Mouse (Mus musculus): ENCODE measurements at regions not wholly inside any gene's neighbourhood (a gene's known extent, or its start where the extent isn't known, plus 50 kb on each side); places are given as distances from the start of the nearest gene placed in this dataset. TPM values are rescaled to one million over a fixed set of nuclear protein-coding genes. Genes with fewer than 3 reads are reported as not detected.

DNA sequence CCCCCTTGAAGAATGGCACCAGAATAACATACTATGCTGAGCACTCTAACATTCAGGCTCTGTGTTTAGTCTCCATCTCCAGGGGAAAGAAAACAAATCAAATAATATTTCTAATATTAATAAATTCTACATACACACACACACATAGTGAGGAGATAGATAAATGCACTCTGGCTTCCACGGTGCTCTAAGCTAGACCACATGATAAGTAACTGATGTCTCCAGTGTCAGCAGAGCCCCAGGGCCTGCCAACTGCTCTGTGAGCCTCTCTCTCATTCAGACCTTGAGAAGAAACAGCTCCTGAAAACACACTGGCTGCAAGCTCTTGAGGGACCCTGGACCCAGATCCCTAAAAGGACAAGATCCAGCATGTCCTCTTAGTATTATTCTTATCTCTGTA, 56.9 kb upstream of the H2afz start:
- Histone ChIP-seq H3K9ac (ENCODE audit: low read length) (no peak overlapping the region), H3K36me3 (ENCODE audit: control insufficient read depth, insufficient read depth, low read length) (no peaks in the 10 kb centered on the region), H3K4me3 (ENCODE audit: low read depth, low read length) (no peak overlapping the region), H3K9me3 (ENCODE audit: control insufficient read depth, low read length) (no peaks in the 10 kb centered on the region), H3K4me2 (ENCODE audit: low read depth, low read length, severe bottlenecking) (no peak overlapping the region), H3K27me3 (ENCODE audit: control insufficient read depth, insufficient read depth, low read length) (no peaks in the 10 kb centered on the region), H3K4me1 (replicated peaks; ENCODE audit: control insufficient read depth, insufficient read depth, low read length) (no peaks in the 10 kb centered on the region), H3K27ac (ENCODE audit: low read depth, low read length) (no peak overlapping the region)
- ATAC-seq (replicated peaks; ENCODE audit: low FRiP score) (no peak), DNase-seq (ENCODE audit: low spot score) (no peak)
- 66% methylated on average over 1 of the region's 1 CpGs for WGBS

DNA sequence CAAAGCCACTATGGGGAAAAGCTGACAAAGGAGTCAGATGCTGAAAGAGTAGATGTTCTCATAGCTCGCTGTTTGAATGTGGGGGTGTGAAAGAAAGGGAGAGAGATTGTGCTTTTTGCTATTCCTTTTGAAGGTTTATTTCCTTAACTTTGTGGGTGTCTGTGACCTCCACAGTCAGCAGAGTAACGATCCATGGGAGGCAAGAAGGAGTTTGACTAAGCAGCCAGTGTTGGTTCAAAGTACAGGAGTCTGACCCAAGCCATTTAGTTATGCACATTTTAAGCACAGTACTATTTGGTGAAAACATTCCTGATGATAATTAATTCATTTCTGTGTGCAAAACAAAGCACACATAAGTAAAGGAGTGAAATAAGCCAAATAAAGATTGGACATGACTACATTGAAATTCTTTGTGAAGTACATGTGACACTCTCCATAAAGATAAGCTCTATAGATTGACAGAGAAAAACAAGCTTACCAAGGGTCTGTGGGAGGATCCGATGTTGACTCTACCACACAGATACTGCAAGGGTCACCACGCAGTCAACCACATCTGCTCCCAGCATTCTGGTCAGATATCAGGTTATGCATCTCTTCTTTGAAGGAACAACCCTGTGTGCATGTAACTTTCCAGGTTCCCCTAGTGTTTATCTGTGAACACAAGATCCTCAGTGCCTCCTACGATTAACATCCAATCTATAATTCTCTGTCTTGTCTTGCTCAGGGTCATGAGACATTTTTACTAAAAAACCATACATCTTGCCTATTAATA, 56.2 kb upstream of the H2afz start:
- no peak overlapping the region for H3K4me2 ChIP-seq (ENCODE audit: low read depth, low read length, severe bottlenecking)
- H3K27ac ChIP-seq (ENCODE audit: low read depth, low read length): no peak overlapping the region
- 84% methylated on average over 5 of the region's 5 CpGs for WGBS
- H3K4me1 ChIP-seq (replicated peaks; ENCODE audit: control insufficient read depth, insufficient read depth, low read length): no peaks in the 10 kb centered on the region
- DNase-seq (ENCODE audit: low spot score) (no peak), ATAC-seq (replicated peaks; ENCODE audit: low FRiP score) (no peak)
- H3K9ac ChIP-seq (ENCODE audit: low read length): no peak overlapping the region
- H3K4me3 ChIP-seq (ENCODE audit: low read depth, low read length): no peak overlapping the region
- H3K27me3 ChIP-seq (ENCODE audit: control insufficient read depth, insufficient read depth, low read length): no peaks in the 10 kb centered on the region
- H3K36me3 ChIP-seq (ENCODE audit: control insufficient read depth, insufficient read depth, low read length): no peaks in the 10 kb centered on the region
- no peaks in the 10 kb centered on the region for H3K9me3 ChIP-seq (ENCODE audit: control insufficient read depth, low read length)

DNA sequence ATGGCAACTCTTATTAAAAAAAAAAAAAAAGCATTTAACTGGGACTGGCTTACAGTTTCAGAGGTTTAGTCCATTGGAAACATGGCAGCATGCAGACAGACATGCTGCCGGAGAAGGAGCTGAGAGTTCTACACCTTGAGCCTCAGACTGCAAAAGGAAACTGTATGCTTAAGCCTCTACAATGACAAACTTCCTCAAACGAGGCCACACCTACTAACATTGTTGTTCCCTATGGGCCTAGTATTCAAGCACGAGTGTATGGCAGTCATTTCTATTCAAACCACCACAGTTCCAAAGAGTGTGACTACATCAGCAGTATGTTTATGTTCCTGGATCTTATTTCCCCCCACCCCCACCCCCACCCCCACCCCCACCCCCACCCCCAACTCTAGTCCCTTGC, 54.2 kb upstream of the H2afz start:
- Histone ChIP-seq H3K9me3 (ENCODE audit: control insufficient read depth, low read length) (no peaks in the 10 kb centered on the region), H3K27ac (ENCODE audit: low read depth, low read length) (no peak overlapping the region), H3K4me2 (ENCODE audit: low read depth, low read length, severe bottlenecking) (no peak overlapping the region), H3K4me3 (ENCODE audit: low read depth, low read length) (no peak overlapping the region), H3K27me3 (ENCODE audit: control insufficient read depth, insufficient read depth, low read length) (no peaks in the 10 kb centered on the region), H3K36me3 (ENCODE audit: control insufficient read depth, insufficient read depth, low read length) (no peaks in the 10 kb centered on the region), H3K9ac (ENCODE audit: low read length) (no peak overlapping the region), H3K4me1 (replicated peaks; ENCODE audit: control insufficient read depth, insufficient read depth, low read length) (no peaks in the 10 kb centered on the region)
- ATAC-seq (replicated peaks; ENCODE audit: low FRiP score): no peak
- 88% methylated on average over 3 of the region's 3 CpGs for WGBS
- no peak for DNase-seq (ENCODE audit: low spot score)

Small RNAs in the stretch of these regions (microRNA-seq; reads per million reads assigned to microRNA genes)
- not detected for gene Mir6380 (ENCODE audit: insufficient number of aligned reads)

Data from forebrain, embryonic 11.5 days (tissue).